Mouse (Mus musculus): ENCODE data around the gene Hdhd5. TPM values are rescaled to one million over a fixed set of nuclear protein-coding genes. Genes with fewer than 3 reads are reported as not detected.

Gene Hdhd5
- polyA plus RNA-seq, 1 experiment: 9.9 TPM

DNA sequence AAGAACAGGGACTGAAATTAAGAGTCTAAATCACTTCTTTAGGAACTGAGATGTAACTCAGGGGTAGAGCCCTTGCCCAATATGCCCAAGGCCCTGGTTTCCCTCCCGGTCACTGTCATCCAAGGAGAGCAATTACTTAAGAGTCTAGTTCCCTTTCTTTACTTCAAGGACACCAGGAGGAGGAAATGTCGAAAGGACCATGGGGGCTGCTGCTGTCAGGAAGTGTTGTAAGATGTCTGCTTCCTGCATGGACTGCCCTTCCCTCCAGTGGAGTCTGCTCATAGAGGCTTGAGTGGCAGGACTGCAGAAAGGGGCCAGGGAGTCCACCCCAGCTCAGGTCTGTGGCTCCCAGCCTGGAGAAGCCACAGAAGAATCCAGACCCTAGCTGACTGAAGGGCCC lies 51.8 kb downstream of the Hdhd5 start:
- no peak for TF ChIP-seq POLR2A (IDR thresholded peaks at IDR 0.05; ENCODE audit: low read depth, low read length)
- TF ChIP-seq CTCF (IDR thresholded peaks at IDR 0.05; ENCODE audit: extremely low read depth, insufficient read length, insufficient replicate concordance, low read depth, low read length): no peak
- Histone ChIP-seq H3K27ac (ENCODE audit: insufficient read depth, low read depth, low read length) (no peak overlapping the region), H3K36me3 (ENCODE audit: control insufficient read depth, insufficient read depth, low read length) (peaks cover 52% of the 10 kb centered on the region), H3K4me1 (ENCODE audit: control insufficient read depth, insufficient read depth, insufficient read length, low read length) (no peaks in the 10 kb centered on the region), H3K27me3 (ENCODE audit: control insufficient read depth, insufficient read depth, low read length) (no peaks in the 10 kb centered on the region), H3K4me3 (ENCODE audit: low read depth, low read length) (no peak overlapping the region)
- WGBS: 72% methylated on average over 2 of the region's 2 CpGs

DNA sequence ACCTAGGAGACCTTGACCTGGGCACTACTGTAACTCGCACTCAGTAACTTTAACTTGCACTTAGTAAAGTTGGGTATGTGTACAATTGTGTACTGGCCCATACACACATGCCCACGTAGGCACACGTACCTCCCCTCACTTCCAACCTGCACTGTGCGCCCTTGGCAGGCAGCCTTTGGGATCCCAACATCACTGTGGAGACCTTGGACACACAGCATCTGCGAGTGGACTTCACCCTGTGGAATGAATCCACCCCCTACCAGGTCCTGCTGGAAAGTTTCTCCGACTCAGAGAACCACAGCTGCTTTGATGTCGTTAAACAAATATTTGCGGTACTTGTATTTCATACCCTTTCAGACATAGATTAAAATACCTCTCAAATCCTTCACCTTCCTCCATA lies 55.8 kb downstream of the Hdhd5 start:
- H3K27ac ChIP-seq (ENCODE audit: insufficient read depth, low read depth, low read length): no peak overlapping the region
- 43% methylated on average over 8 of the region's 8 CpGs for WGBS
- TF ChIP-seq CTCF (IDR thresholded peaks at IDR 0.05; ENCODE audit: extremely low read depth, insufficient read length, insufficient replicate concordance, low read depth, low read length) (no peak), POLR2A (IDR thresholded peaks at IDR 0.05; ENCODE audit: low read depth, low read length) (no peak)
- H3K4me3 ChIP-seq (ENCODE audit: low read depth, low read length): no peak overlapping the region
- peaks cover 38% of the 10 kb centered on the region for H3K36me3 ChIP-seq (ENCODE audit: control insufficient read depth, insufficient read depth, low read length)
- H3K27me3 ChIP-seq (ENCODE audit: control insufficient read depth, insufficient read depth, low read length): no peaks in the 10 kb centered on the region
- peaks cover 2% of the 10 kb centered on the region; the same call in 1 of the 2 replicates for H3K4me1 ChIP-seq (ENCODE audit: control insufficient read depth, insufficient read depth, insufficient read length, low read length)

DNA sequence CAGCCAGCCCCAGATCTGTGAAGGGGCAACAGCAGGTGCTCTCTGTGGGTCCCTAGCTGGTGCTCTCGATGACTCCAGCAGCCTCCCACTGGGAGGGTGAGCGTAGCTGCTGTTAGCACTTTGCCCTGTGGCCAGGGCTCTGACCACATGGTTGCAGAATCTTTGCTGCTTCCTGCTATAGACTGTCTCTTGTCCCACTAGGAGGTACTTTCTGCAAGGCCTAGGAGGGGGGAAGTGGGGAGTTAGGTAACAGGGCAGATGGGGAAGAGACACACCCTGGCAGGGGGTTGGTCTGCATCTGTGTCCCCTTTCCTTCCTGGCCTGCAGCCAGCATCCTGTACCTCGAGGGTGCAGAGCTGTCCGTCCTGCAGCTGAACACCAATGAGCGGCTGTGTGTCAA lies 57.7 kb downstream of the Hdhd5 start:
- Histone ChIP-seq H3K27ac (ENCODE audit: insufficient read depth, low read depth, low read length) (no peak overlapping the region), H3K4me1 (ENCODE audit: control insufficient read depth, insufficient read depth, insufficient read length, low read length) (peaks cover 2% of the 10 kb centered on the region; the same call in 1 of the 2 replicates), H3K27me3 (ENCODE audit: control insufficient read depth, insufficient read depth, low read length) (no peaks in the 10 kb centered on the region), H3K4me3 (ENCODE audit: low read depth, low read length) (no peak overlapping the region), H3K36me3 (ENCODE audit: control insufficient read depth, insufficient read depth, low read length) (peaks cover 25% of the 10 kb centered on the region)
- 41% methylated on average over 5 of the region's 5 CpGs for WGBS
- no peak for TF ChIP-seq CTCF (IDR thresholded peaks at IDR 0.05; ENCODE audit: extremely low read depth, insufficient read length, insufficient replicate concordance, low read depth, low read length)
- no peak for TF ChIP-seq POLR2A (IDR thresholded peaks at IDR 0.05; ENCODE audit: low read depth, low read length)

DNA sequence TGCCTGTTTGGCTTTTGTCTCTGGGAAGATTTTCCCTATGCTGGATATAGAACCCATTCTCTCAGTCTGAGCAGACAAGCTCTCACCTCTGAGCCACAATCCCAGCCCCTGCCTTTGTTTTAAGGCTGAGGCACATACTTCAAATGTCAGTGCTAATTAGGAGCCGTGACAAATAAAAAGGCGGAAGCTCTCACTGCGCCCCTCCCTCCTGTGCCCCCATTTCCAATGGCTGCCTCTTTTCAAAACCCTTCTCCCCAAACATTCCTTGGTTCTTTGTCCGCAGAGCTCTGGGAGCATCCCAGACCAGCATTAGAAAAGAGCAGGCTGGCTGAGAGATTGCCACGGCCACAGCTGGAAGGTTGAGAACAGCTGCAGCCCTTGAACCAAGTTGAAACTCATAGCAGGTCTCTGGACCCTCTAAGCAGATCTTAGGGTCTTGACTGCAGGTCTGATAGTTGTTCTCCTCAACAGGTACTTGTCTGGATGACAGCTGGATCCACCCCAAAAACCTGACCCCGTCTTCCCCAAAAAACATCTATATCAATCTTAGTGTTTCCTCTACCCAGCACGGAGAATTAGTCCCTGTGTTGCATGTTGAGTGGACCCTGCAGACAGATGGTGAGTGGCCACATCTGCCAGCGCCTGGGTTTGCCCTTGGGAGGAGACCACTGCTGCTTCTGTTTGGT lies 58.5 kb downstream of the Hdhd5 start:
- TF ChIP-seq POLR2A (IDR thresholded peaks at IDR 0.05; ENCODE audit: low read depth, low read length) (no peak), CTCF (IDR thresholded peaks at IDR 0.05; ENCODE audit: extremely low read depth, insufficient read length, insufficient replicate concordance, low read depth, low read length) (no peak)
- no peak overlapping the region for H3K27ac ChIP-seq (ENCODE audit: insufficient read depth, low read depth, low read length)
- WGBS: 78% methylated on average over 8 of the region's 8 CpGs
- no peak overlapping the region for H3K4me3 ChIP-seq (ENCODE audit: low read depth, low read length)
- H3K27me3 ChIP-seq (ENCODE audit: control insufficient read depth, insufficient read depth, low read length): no peaks in the 10 kb centered on the region
- peaks cover 2% of the 10 kb centered on the region; the same call in 1 of the 2 replicates for H3K4me1 ChIP-seq (ENCODE audit: control insufficient read depth, insufficient read depth, insufficient read length, low read length)
- H3K36me3 ChIP-seq (ENCODE audit: control insufficient read depth, insufficient read depth, low read length): peaks cover 18% of the 10 kb centered on the region

DNA sequence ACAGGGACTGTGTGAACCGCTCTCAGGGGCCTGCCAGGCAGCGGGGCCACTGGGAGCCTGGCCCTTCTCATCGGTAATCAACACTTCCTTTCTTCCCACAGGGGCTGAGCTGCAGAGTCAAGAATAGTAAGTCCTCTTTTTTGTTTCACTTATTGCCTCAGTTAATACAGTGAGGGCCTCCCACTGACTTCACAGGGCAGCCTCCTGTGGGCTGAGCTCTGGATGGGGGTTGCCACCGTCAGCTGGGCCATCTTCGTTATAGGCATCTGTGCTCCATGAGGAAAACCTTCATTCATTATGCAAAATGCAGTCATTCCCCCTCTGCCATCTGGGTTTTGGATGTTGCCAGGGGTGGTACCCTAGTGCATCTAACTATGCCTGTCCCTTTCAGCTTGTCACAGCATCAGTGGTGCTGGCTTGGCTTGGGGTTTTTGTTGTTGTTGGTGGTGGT lies 59.1 kb downstream of the Hdhd5 start:
- 64% methylated on average over 5 of the region's 5 CpGs for WGBS
- TF ChIP-seq POLR2A (IDR thresholded peaks at IDR 0.05; ENCODE audit: low read depth, low read length) (no peak), CTCF (IDR thresholded peaks at IDR 0.05; ENCODE audit: extremely low read depth, insufficient read length, insufficient replicate concordance, low read depth, low read length) (no peak)
- Histone ChIP-seq H3K36me3 (ENCODE audit: control insufficient read depth, insufficient read depth, low read length) (peaks cover 14% of the 10 kb centered on the region), H3K4me3 (ENCODE audit: low read depth, low read length) (no peak overlapping the region), H3K27ac (ENCODE audit: insufficient read depth, low read depth, low read length) (no peak overlapping the region), H3K4me1 (ENCODE audit: control insufficient read depth, insufficient read depth, insufficient read length, low read length) (peaks cover 2% of the 10 kb centered on the region; the same call in 1 of the 2 replicates), H3K27me3 (ENCODE audit: control insufficient read depth, insufficient read depth, low read length) (no peaks in the 10 kb centered on the region)

DNA sequence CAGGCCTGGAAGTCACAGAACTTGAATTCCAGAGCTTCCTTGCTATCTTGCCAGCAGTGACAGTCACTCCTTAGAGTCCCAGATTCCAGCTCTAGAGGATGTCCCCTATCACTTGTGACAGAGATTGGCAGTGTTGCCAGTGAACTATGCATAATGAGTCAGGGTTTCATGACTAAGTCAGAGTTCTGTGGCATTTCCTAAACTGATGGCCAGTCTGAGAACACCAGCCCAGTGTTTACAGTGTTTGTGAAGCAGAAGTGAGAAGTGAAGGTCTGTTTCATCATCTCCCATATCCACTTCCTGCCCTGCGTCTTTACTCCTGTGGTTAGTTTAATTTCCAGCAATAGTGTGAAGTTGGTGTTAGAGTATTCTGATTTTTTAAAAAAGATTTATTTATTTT lies 60.5 kb downstream of the Hdhd5 start:
- Histone ChIP-seq H3K4me3 (ENCODE audit: low read depth, low read length) (no peak overlapping the region), H3K36me3 (ENCODE audit: control insufficient read depth, insufficient read depth, low read length) (peaks cover 12% of the 10 kb centered on the region), H3K27me3 (ENCODE audit: control insufficient read depth, insufficient read depth, low read length) (no peaks in the 10 kb centered on the region), H3K4me1 (ENCODE audit: control insufficient read depth, insufficient read depth, insufficient read length, low read length) (peaks cover 2% of the 10 kb centered on the region; the same call in 1 of the 2 replicates), H3K27ac (ENCODE audit: insufficient read depth, low read depth, low read length) (peak overlapping the region; percentile 55)
- TF ChIP-seq CTCF (IDR thresholded peaks at IDR 0.05; ENCODE audit: extremely low read depth, insufficient read length, insufficient replicate concordance, low read depth, low read length): no peak
- WGBS: 91% methylated on average over 1 of the region's 1 CpGs

DNA sequence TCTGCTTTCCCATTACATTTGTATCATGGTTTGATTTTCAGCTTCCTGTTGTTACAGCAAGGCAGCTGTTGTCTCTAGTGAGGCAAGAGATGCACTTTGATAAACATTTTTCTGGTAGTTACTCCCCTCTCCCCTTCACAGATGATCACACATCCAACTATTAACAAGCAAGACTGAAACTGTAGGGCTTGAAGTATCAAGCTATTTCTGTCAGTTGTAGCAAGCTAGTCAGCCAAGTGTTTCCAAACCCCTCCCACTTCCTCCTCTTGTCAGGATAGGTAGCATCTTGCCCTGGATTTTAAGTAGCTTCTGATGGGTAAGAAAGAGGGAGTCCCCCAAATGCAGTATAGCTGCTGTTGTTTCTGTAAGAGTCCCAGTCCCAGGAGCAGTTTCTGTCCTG lies 61.3 kb downstream of the Hdhd5 start:
- TF ChIP-seq POLR2A (IDR thresholded peaks at IDR 0.05; ENCODE audit: low read depth, low read length) (no peak), CTCF (IDR thresholded peaks at IDR 0.05; ENCODE audit: extremely low read depth, insufficient read length, insufficient replicate concordance, low read depth, low read length) (no peak)
- no peak overlapping the region for H3K4me3 ChIP-seq (ENCODE audit: low read depth, low read length)
- H3K27ac ChIP-seq (ENCODE audit: insufficient read depth, low read depth, low read length): 0 out of 2 replicates have a peak overlapping the region, but pooled peaks have one; percentile 55
- H3K27me3 ChIP-seq (ENCODE audit: control insufficient read depth, insufficient read depth, low read length): no peaks in the 10 kb centered on the region
- H3K36me3 ChIP-seq (ENCODE audit: control insufficient read depth, insufficient read depth, low read length): peaks cover 6% of the 10 kb centered on the region
- peaks cover 2% of the 10 kb centered on the region; the same call in 1 of the 2 replicates for H3K4me1 ChIP-seq (ENCODE audit: control insufficient read depth, insufficient read depth, insufficient read length, low read length)
